Mouse (Mus musculus): ENCODE measurements around the gene D130043K22Rik. TPM values are rescaled to one million over a fixed set of nuclear protein-coding genes. Genes with fewer than 3 reads are reported as not detected.

The D130043K22Rik gene
- polyA plus RNA-seq, 1 experiment from 2014 or later = 0.34 TPM

DNA sequence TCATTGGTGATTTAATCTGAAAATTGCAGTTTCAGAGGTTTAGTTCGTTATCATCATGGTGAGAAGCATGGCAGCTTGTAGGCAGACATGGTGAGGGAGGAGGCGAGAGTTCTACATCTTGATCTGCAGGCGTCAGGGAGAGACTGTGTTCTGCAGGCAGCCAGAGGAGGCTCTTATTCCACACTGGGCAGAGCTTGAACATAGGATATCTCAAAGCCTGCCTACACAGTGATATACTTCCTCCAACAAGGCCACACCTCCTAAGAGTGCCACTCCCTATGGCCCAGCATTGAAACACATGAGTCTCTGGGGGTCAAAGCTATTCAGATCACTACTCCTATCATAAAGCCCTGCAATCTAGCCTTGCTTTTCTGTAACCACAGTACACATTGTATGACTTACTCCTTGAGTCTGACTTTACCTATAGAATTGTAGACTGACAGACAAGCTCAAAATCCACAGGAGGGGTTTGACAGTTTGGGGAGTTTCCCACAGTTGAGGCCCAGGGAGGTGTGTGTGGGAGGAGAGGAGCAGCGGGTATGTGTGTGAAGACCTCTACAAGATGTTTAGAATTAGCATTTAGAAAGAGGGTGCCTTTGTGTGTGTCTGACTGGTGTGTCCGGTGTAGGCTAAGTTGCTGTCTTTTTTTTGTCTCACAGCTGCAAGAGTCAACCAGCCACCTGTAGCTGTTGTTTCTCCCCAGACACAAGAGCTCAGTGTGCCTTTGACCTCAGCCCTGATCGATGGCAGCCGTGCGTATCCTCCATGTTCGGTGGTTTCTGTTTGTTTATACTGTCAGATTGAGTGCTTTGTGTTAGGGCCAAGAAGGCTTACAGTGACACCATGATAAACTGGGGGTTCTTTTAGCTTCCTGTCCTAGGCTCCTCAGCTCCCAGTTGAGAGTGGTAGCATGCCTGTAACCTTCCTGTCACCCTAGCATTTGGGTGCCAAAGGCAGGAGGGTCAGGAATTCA is 21.8 kb downstream of the D130043K22Rik start:
- H3K9me3 ChIP-seq (replicated peaks; ENCODE audit: control insufficient read depth, low read length) = no peaks in the 10 kb centered on the region
- no peak overlapping the region for H3K9ac ChIP-seq (replicated peaks; ENCODE audit: low read length)
- H3K27ac ChIP-seq (replicated peaks; ENCODE audit: low read depth, low read length) = no peak overlapping the region
- ATAC-seq (replicated peaks; ENCODE audit: insufficient number of reproducible peaks, low FRiP score, low TSS enrichment, low read depth) (no peak), DNase-seq (ENCODE audit: low spot score) (no peak)
- H3K4me1 ChIP-seq (ENCODE audit: control insufficient read depth, insufficient read depth, low read length) = no peaks in the 10 kb centered on the region
- no peaks in the 10 kb centered on the region for H3K36me3 ChIP-seq (replicated peaks; ENCODE audit: control insufficient read depth, insufficient read depth, low read depth, low read length)
- H3K4me3 ChIP-seq (ENCODE audit: low read depth, low read length) = no peak overlapping the region
- H3K27me3 ChIP-seq (ENCODE audit: control insufficient read depth, insufficient read depth, low read length) = no peaks in the 10 kb centered on the region
- no peak overlapping the region for H3K4me2 ChIP-seq (ENCODE audit: low read depth, low read length)
- WGBS = 57% methylated on average over 9 of the region's 9 CpGs

- DNase-seq (ENCODE audit: low spot score) (no peak), ATAC-seq (replicated peaks; ENCODE audit: insufficient number of reproducible peaks, low FRiP score, low TSS enrichment, low read depth) (no peak)
- Histone ChIP-seq H3K4me2 (ENCODE audit: low read depth, low read length) (no peak overlapping the region), H3K4me1 (ENCODE audit: control insufficient read depth, insufficient read depth, low read length) (no peaks in the 10 kb centered on the region), H3K36me3 (replicated peaks; ENCODE audit: control insufficient read depth, insufficient read depth, low read depth, low read length) (no peaks in the 10 kb centered on the region), H3K4me3 (ENCODE audit: low read depth, low read length) (no peak overlapping the region), H3K27ac (replicated peaks; ENCODE audit: low read depth, low read length) (no peak overlapping the region), H3K27me3 (ENCODE audit: control insufficient read depth, insufficient read depth, low read length) (no peaks in the 10 kb centered on the region), H3K9me3 (replicated peaks; ENCODE audit: control insufficient read depth, low read length) (no peaks in the 10 kb centered on the region), H3K9ac (replicated peaks; ENCODE audit: low read length) (no peak overlapping the region)
- 85% methylated on average over 10 of the region's 10 CpGs for WGBS
Measured at GRCm38 (mm10) chr13:24867789-24868188, 22.9 kb downstream of the D130043K22Rik start.

GRCm38 (mm10) chr13:24868233-24868632 is 23.3 kb downstream of the D130043K22Rik start:
- Histone ChIP-seq H3K9ac (replicated peaks; ENCODE audit: low read length) (no peak overlapping the region), H3K27ac (replicated peaks; ENCODE audit: low read depth, low read length) (no peak overlapping the region), H3K4me3 (ENCODE audit: low read depth, low read length) (no peak overlapping the region), H3K9me3 (replicated peaks; ENCODE audit: control insufficient read depth, low read length) (no peaks in the 10 kb centered on the region), H3K4me2 (ENCODE audit: low read depth, low read length) (no peak overlapping the region), H3K27me3 (ENCODE audit: control insufficient read depth, insufficient read depth, low read length) (no peaks in the 10 kb centered on the region), H3K4me1 (ENCODE audit: control insufficient read depth, insufficient read depth, low read length) (no peaks in the 10 kb centered on the region), H3K36me3 (replicated peaks; ENCODE audit: control insufficient read depth, insufficient read depth, low read depth, low read length) (no peaks in the 10 kb centered on the region)
- DNase-seq (ENCODE audit: low spot score) = no peak
- WGBS = 85% methylated on average over 7 of the region's 7 CpGs
- ATAC-seq (replicated peaks; ENCODE audit: insufficient number of reproducible peaks, low FRiP score, low TSS enrichment, low read depth) = no peak

- Histone ChIP-seq H3K9me3 (replicated peaks; ENCODE audit: control insufficient read depth, low read length) (no peaks in the 10 kb centered on the region), H3K9ac (replicated peaks; ENCODE audit: low read length) (no peak overlapping the region), H3K27ac (replicated peaks; ENCODE audit: low read depth, low read length) (no peak overlapping the region), H3K4me1 (ENCODE audit: control insufficient read depth, insufficient read depth, low read length) (no peaks in the 10 kb centered on the region), H3K36me3 (replicated peaks; ENCODE audit: control insufficient read depth, insufficient read depth, low read depth, low read length) (no peaks in the 10 kb centered on the region), H3K4me3 (ENCODE audit: low read depth, low read length) (no peak overlapping the region), H3K27me3 (ENCODE audit: control insufficient read depth, insufficient read depth, low read length) (no peaks in the 10 kb centered on the region), H3K4me2 (ENCODE audit: low read depth, low read length) (no peak overlapping the region)
- ATAC-seq (replicated peaks; ENCODE audit: insufficient number of reproducible peaks, low FRiP score, low TSS enrichment, low read depth) (no peak), DNase-seq (ENCODE audit: low spot score) (no peak)
- 89% methylated on average over 15 of the region's 15 CpGs for WGBS
Measured at GRCm38 (mm10) chr13:24879359-24880040, 34.6 kb downstream of the D130043K22Rik start.

DNA sequence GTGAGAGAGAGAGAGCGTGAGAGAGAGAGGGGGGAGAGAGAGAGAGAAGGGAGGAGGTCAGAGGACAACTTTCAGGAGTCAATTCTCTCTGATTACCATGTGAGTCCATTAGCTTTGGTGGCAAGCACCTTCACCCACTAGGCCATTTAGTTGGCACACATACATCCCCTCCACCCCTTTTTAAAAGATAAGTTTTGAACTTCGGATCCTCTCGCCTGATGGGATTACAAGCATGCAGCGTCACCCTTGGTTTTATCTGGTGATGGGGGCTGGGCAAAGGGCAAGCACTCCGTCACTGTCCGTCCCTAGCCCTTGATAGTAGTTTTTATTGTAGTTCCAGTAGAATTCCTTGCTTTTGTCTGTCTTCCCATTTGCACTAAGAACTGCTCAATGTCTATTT is 35.3 kb downstream of the D130043K22Rik start:
- ATAC-seq (replicated peaks; ENCODE audit: insufficient number of reproducible peaks, low FRiP score, low TSS enrichment, low read depth) (no peak), DNase-seq (ENCODE audit: low spot score) (no peak)
- no peaks in the 10 kb centered on the region for H3K4me1 ChIP-seq (ENCODE audit: control insufficient read depth, insufficient read depth, low read length)
- no peak overlapping the region for H3K9ac ChIP-seq (replicated peaks; ENCODE audit: low read length)
- 84% methylated on average over 6 of the region's 6 CpGs for WGBS
- H3K9me3 ChIP-seq (replicated peaks; ENCODE audit: control insufficient read depth, low read length) = no peaks in the 10 kb centered on the region
- H3K27ac ChIP-seq (replicated peaks; ENCODE audit: low read depth, low read length) = no peak overlapping the region
- no peak overlapping the region for H3K4me3 ChIP-seq (ENCODE audit: low read depth, low read length)
- no peak overlapping the region for H3K4me2 ChIP-seq (ENCODE audit: low read depth, low read length)
- H3K36me3 ChIP-seq (replicated peaks; ENCODE audit: control insufficient read depth, insufficient read depth, low read depth, low read length) = no peaks in the 10 kb centered on the region
- H3K27me3 ChIP-seq (ENCODE audit: control insufficient read depth, insufficient read depth, low read length) = no peaks in the 10 kb centered on the region

- no peaks in the 10 kb centered on the region for H3K9me3 ChIP-seq (replicated peaks; ENCODE audit: control insufficient read depth, low read length)
- H3K4me1 ChIP-seq (ENCODE audit: control insufficient read depth, insufficient read depth, low read length) = no peaks in the 10 kb centered on the region
- DNase-seq (ENCODE audit: low spot score) (no peak), ATAC-seq (replicated peaks; ENCODE audit: insufficient number of reproducible peaks, low FRiP score, low TSS enrichment, low read depth) (no peak)
- H3K4me3 ChIP-seq (ENCODE audit: low read depth, low read length) = no peak overlapping the region
- 90% methylated on average over 5 of the region's 5 CpGs for WGBS
- H3K36me3 ChIP-seq (replicated peaks; ENCODE audit: control insufficient read depth, insufficient read depth, low read depth, low read length) = no peaks in the 10 kb centered on the region
- no peak overlapping the region for H3K9ac ChIP-seq (replicated peaks; ENCODE audit: low read length)
- no peak overlapping the region for H3K27ac ChIP-seq (replicated peaks; ENCODE audit: low read depth, low read length)
- H3K4me2 ChIP-seq (ENCODE audit: low read depth, low read length) = no peak overlapping the region
- no peaks in the 10 kb centered on the region for H3K27me3 ChIP-seq (ENCODE audit: control insufficient read depth, insufficient read depth, low read length)
Measured at GRCm38 (mm10) chr13:24880704-24881103, 35.8 kb downstream of the D130043K22Rik start.

GRCm38 (mm10) chr13:24882411-24882810 is 37.5 kb downstream of the D130043K22Rik start:
- Histone ChIP-seq H3K27me3 (ENCODE audit: control insufficient read depth, insufficient read depth, low read length) (no peaks in the 10 kb centered on the region), H3K9ac (replicated peaks; ENCODE audit: low read length) (no peak overlapping the region), H3K4me1 (ENCODE audit: control insufficient read depth, insufficient read depth, low read length) (no peaks in the 10 kb centered on the region), H3K27ac (replicated peaks; ENCODE audit: low read depth, low read length) (no peak overlapping the region), H3K4me2 (ENCODE audit: low read depth, low read length) (no peak overlapping the region), H3K36me3 (replicated peaks; ENCODE audit: control insufficient read depth, insufficient read depth, low read depth, low read length) (no peaks in the 10 kb centered on the region), H3K4me3 (ENCODE audit: low read depth, low read length) (no peak overlapping the region), H3K9me3 (replicated peaks; ENCODE audit: control insufficient read depth, low read length) (no peaks in the 10 kb centered on the region)
- DNase-seq (ENCODE audit: low spot score) = no peak
- WGBS = 87% methylated on average over 6 of the region's 6 CpGs
- ATAC-seq (replicated peaks; ENCODE audit: insufficient number of reproducible peaks, low FRiP score, low TSS enrichment, low read depth) = no peak

GRCm38 (mm10) chr13:24889554-24889953 is 44.6 kb downstream of the D130043K22Rik start:
- H3K4me2 ChIP-seq (ENCODE audit: low read depth, low read length) = no peak overlapping the region
- no peak overlapping the region for H3K9ac ChIP-seq (replicated peaks; ENCODE audit: low read length)
- ATAC-seq (replicated peaks; ENCODE audit: insufficient number of reproducible peaks, low FRiP score, low TSS enrichment, low read depth) (no peak), DNase-seq (ENCODE audit: low spot score) (no peak)
- 65% methylated on average over 1 of the region's 1 CpGs for WGBS
- no peaks in the 10 kb centered on the region for H3K9me3 ChIP-seq (replicated peaks; ENCODE audit: control insufficient read depth, low read length)
- no peak overlapping the region for H3K27ac ChIP-seq (replicated peaks; ENCODE audit: low read depth, low read length)
- H3K4me1 ChIP-seq (ENCODE audit: control insufficient read depth, insufficient read depth, low read length) = no peaks in the 10 kb centered on the region
- H3K27me3 ChIP-seq (ENCODE audit: control insufficient read depth, insufficient read depth, low read length) = no peaks in the 10 kb centered on the region
- no peaks in the 10 kb centered on the region for H3K36me3 ChIP-seq (replicated peaks; ENCODE audit: control insufficient read depth, insufficient read depth, low read depth, low read length)
- no peak overlapping the region for H3K4me3 ChIP-seq (ENCODE audit: low read depth, low read length)
